Mouse (Mus musculus): Measurements from ENCODE around the gene Atp6v0d1.
"Not testable (repeated sequence)": the region's sequence is repeated elsewhere in the genome, so short reads cannot be mapped to it uniquely, and the experiment has no call there.

- TF ChIP-seq CTCF (IDR thresholded peaks at IDR 0.05 in 2 of 3, conservative IDR thresholded peaks at IDR 0.05 in 1 of 3; ENCODE audit: control insufficient read depth in 1 of 3, insufficient read depth in 1 of 3, low read depth in 2 of 3, low read length in 3 of 3, poor library complexity in 1 of 3, severe bottlenecking in 1 of 3) (peak in 1 of 3 experiments; percentile 18; a peak in 1 of 6 replicates), ZNF384 (IDR thresholded peaks at IDR 0.05; ENCODE audit: low read depth, low read length) (peak; percentile 80)
- not testable (repeated sequence) for TF ChIP-seq GATA1 (IDR thresholded peaks at IDR 0.05; ENCODE audit: low read depth, low read length); BHLHE40 (IDR thresholded peaks at IDR 0.05; ENCODE audit: borderline replicate concordance, low read depth, low read length); POLR2AphosphoS5 (IDR thresholded peaks at IDR 0.05; ENCODE audit: borderline replicate concordance, low read depth, low read length)
Measured at GRCm38 (mm10) chr8:105564573-105565229, 1.1 kb downstream of the Atp6v0d1 start.

Measured in MEL (cell line).